Mouse (Mus musculus) heart, embryonic 12.5 days (tissue): ENCODE data around the gene Cyp2d34. TPM values are rescaled to one million over a fixed set of nuclear protein-coding genes. Genes with fewer than 3 reads are reported as not detected.

Experiments
- ATAC-seq: fragments of 200-750 bp; cut with Nextera tagmentation; 2 replicates; pipeline ENCODE4 v1.8.0; 2017; ENCODE audit warnings: moderate TSS enrichment, moderate library complexity; ENCODE audit not compliant: insufficient number of reproducible peaks, low FRiP score
- H3K27ac ChIP-seq: fragments of 300-500 bp; sonication (generic); 2 replicates; pipeline ENCODE4 v1.5.1; 2016; ENCODE audit warnings: mild to moderate bottlenecking, moderate library complexity; ENCODE audit not compliant: poor library complexity, severe bottlenecking
- H3K27me3 ChIP-seq: fragments of 300-500 bp; sonication (generic); replicated peaks from 2 replicates; pipeline ENCODE4 v1.6.1; 2016; ENCODE audit warnings: mild to moderate bottlenecking, moderate library complexity
- H3K36me3 ChIP-seq: fragments of 300-500 bp; sonication (generic); 2 replicates; pipeline ENCODE4 v1.6.1; 2016; ENCODE audit warnings: mild to moderate bottlenecking, moderate library complexity
- H3K4me1 ChIP-seq: fragments of 300-500 bp; sonication (generic); replicated peaks from 2 replicates; pipeline ENCODE4 v1.6.1; 2016; ENCODE audit warnings: mild to moderate bottlenecking
- H3K4me2 ChIP-seq: fragments of 300-500 bp; sonication (generic); 2 replicates; pipeline ENCODE4 v1.6.1; 2016; ENCODE audit warnings: mild to moderate bottlenecking, moderate library complexity
- H3K4me3 ChIP-seq: fragments of 300-500 bp; sonication (generic); 2 replicates; pipeline ENCODE4 v1.5.1; 2016; ENCODE audit warnings: mild to moderate bottlenecking
- H3K9ac ChIP-seq: fragments of 300-500 bp; sonication (generic); 2 replicates; pipeline ENCODE4 v1.6.1; 2016; ENCODE audit warnings: mild to moderate bottlenecking, moderate library complexity
- H3K9me3 ChIP-seq: fragments of 300-500 bp; sonication (generic); replicated peaks from 2 replicates; pipeline ENCODE4 v1.6.1; 2016; ENCODE audit warnings: mild to moderate bottlenecking, moderate library complexity
- WGBS: fragments of 180-500 bp; shearing (Covaris S2); methylation state at CpG from one replicate; pipeline ENCODE4 v1.1.7; 2016; 5-methylcytosine and 5-hydroxymethylcytosine counted together
- polyA plus RNA-seq: library from polyadenylated mRNA; unstranded; fragments of >200 nt; fragmentation: Nextera tagmentation; extraction: Ambion mirVana; gene quantifications from 2 replicates; pipeline ENCODE4 v1.2.1, GENCODE M21; 2016

The Cyp2d34 gene
- not detected in 2 replicates for polyA plus RNA-seq

DNA sequence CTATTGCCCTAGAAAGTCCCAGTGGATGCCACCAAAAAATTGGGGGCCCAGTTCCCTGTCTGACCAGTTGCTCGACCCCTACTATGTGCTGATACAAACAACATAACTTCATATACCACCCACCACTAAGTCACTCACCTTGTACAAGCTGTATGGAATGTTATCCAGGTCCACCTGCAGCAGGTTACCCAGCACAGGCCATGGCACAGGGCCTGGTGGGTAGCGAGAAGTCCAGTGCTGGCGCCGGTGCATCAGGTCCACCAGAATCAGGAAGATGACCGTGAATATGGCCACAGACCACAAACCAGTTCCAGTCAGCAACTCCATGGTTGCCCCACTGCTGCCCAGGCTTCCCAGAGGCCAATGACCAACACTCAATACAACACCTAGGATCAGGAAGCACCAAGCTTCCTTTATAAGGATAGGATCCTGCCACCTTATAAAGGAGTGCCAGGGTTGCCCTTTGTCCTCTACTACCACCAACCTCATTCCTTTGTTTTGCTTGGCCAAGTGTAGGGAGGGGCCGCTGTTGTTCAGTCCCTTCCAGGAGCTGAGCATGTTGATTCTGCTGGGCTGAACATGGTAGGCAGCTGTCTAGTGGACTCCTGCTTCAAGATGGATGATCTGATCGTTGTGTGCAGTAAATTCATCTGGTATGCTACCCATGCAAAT, at the start of gene Cyp2d34:
Gene Cyp2d34, minus strand, starts transcription at position 416 of the 672 bp plus-strand sequence.
- Histone ChIP-seq H3K36me3 (no peaks in the 10 kb centered on the region), H3K4me3 (no peak within 1 kb of the TSS), H3K9me3 (peaks cover 7% of the 10 kb centered on the region), H3K4me2 (no peak within 1 kb of the TSS), H3K27me3 (no peaks in the 10 kb centered on the region), H3K9ac (no peak within 1 kb of the TSS), H3K4me1 (no peaks in the 10 kb centered on the region), H3K27ac (no peak within 1 kb of the TSS)
- WGBS, result 72% methylated on average over 7 of the region's 7 CpGs
- no peak for ATAC-seq

DNA sequence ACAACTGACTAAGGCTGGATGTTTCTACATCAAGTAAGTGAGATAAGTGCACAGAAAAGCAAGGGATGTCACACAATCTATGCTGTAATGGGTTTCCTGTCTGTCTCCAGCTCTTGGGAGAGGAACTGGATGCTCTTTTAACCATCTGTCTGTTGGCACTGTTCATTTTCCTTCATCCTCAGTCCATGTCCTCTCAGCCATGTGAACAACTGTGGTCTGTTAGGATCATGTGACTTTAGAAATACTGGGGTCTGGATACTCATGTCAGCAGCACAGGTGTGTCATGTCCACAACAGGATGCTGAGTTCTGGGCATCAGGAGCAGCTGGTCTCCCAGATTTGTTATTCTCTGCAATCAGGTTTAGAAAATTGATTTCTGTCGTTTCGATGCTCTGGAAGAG, 35.6 kb upstream of the Cyp2d34 start:
- no peak for ATAC-seq
- no peak overlapping the region for H3K27ac ChIP-seq
- WGBS, result 75% methylated on average over 2 of the region's 2 CpGs
- no peak overlapping the region for H3K4me2 ChIP-seq
- H3K4me3 ChIP-seq, result no peak overlapping the region
- no peaks in the 10 kb centered on the region for H3K9me3 ChIP-seq
- no peak overlapping the region for H3K9ac ChIP-seq
- H3K36me3 ChIP-seq, result no peaks in the 10 kb centered on the region
- no peaks in the 10 kb centered on the region for H3K4me1 ChIP-seq
- H3K27me3 ChIP-seq, result no peaks in the 10 kb centered on the region

DNA sequence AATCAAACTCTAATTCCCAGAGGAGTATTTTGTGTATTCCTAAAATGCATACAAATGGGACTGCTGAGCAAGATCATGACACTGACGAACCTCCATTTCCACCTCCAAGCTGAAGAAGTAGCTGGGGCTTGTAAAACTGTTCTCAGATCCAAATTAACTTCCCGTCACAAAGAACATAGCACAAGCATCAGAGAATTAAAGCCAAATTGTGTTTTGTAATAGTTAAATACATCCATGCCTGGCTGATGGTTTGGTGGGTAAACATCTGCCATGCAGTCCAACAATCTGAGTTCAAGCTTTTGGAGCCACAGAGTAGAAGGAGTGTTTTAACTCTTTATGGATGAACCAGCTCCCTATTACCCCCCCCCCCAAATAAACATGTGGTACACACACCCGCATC, 23.6 kb upstream of the Cyp2d34 start:
- 79% methylated on average over 3 of the region's 3 CpGs for WGBS

DNA sequence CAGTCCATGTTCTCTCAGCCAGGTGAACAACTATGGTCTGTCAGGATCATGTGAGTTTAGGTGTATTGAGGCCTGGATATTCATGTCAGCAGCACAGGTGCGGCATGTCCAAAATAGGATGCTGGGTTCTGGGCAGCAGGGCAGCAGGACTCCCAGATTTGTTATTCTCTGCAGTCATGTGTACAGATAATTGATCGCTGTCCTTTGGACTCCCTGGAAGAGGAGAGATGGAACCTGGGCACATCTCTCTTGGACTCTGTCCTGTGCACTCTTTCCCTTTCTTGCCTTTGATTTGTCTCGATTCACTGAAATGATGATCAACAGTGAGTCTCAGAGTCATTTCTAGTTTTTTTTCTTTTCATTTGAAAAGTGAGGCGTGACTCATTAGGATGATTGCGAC, 23.0 kb upstream of the Cyp2d34 start:
- no peak for ATAC-seq
- H3K4me1 ChIP-seq, result no peaks in the 10 kb centered on the region
- no peaks in the 10 kb centered on the region for H3K9me3 ChIP-seq
- no peak overlapping the region for H3K9ac ChIP-seq
- H3K27ac ChIP-seq, result no peak overlapping the region
- H3K4me2 ChIP-seq, result no peak overlapping the region
- H3K36me3 ChIP-seq, result no peaks in the 10 kb centered on the region
- 86% methylated on average over 5 of the region's 5 CpGs for WGBS
- no peak overlapping the region for H3K4me3 ChIP-seq
- no peaks in the 10 kb centered on the region for H3K27me3 ChIP-seq

More for the DNA sequence above, 23.6 kb upstream of the Cyp2d34 start:
- no peak overlapping the region for H3K4me3 ChIP-seq
- H3K4me2 ChIP-seq, result no peak overlapping the region
- H3K27ac ChIP-seq, result no peak overlapping the region
- H3K9ac ChIP-seq, result no peak overlapping the region
- no peaks in the 10 kb centered on the region for H3K9me3 ChIP-seq
- H3K27me3 ChIP-seq, result no peaks in the 10 kb centered on the region
- no peaks in the 10 kb centered on the region for H3K4me1 ChIP-seq
- no peak for ATAC-seq
- H3K36me3 ChIP-seq, result no peaks in the 10 kb centered on the region

GRCm38 (mm10) chr15:82642771-82643170, 22.0 kb upstream of the Cyp2d34 start:
- Histone ChIP-seq H3K4me3 (no peak overlapping the region), H3K27ac (no peak overlapping the region), H3K4me1 (no peaks in the 10 kb centered on the region), H3K9me3 (no peaks in the 10 kb centered on the region), H3K4me2 (no peak overlapping the region), H3K36me3 (no peaks in the 10 kb centered on the region), H3K27me3 (no peaks in the 10 kb centered on the region), H3K9ac (no peak overlapping the region)
- 74% methylated on average over 3 of the region's 3 CpGs for whole genome bisulfite sequencing
- no peak for ATAC-seq

GRCm38 (mm10) chr15:82641921-82642320, 21.2 kb upstream of the Cyp2d34 start:
- H3K9ac ChIP-seq, result no peak overlapping the region
- ATAC-seq, result no peak

DNA sequence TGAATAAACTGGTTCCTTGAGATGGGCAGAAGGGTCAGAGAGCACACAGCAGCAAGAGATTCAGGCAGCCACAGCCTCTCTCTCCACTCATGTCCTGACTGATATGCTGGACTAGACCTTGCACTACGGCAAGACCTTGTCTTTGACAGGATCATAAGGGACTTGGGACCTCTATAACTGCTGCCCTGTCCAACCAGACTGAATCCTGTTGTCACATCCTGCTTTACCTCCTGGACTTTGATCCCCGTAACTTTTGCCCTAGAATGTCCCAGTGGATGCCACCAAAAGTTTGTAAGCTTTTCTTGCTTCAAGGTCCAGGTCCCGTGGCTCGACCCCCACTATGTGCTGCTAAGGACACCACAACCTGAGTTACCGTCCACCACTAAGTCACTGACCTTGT, 20.6 kb upstream of the Cyp2d34 start:
- Histone ChIP-seq H3K27me3 (no peaks in the 10 kb centered on the region), H3K27ac (no peak overlapping the region), H3K9me3 (no peaks in the 10 kb centered on the region), H3K36me3 (no peaks in the 10 kb centered on the region), H3K4me1 (no peaks in the 10 kb centered on the region), H3K4me2 (no peak overlapping the region), H3K9ac (no peak overlapping the region), H3K4me3 (no peak overlapping the region)
- ATAC-seq, result no peak
- 80% methylated on average over 5 of the region's 5 CpGs for WGBS

More at GRCm38 (mm10) chr15:82641921-82642320, 21.2 kb upstream of the Cyp2d34 start:
- H3K4me1 ChIP-seq, result no peaks in the 10 kb centered on the region
- H3K9me3 ChIP-seq, result no peaks in the 10 kb centered on the region
- no peaks in the 10 kb centered on the region for H3K27me3 ChIP-seq
- no peak overlapping the region for H3K4me3 ChIP-seq
- no peak overlapping the region for H3K4me2 ChIP-seq
- 79% methylated on average over 2 of the region's 2 CpGs for WGBS
- H3K27ac ChIP-seq, result no peak overlapping the region
- H3K36me3 ChIP-seq, result no peaks in the 10 kb centered on the region

DNA sequence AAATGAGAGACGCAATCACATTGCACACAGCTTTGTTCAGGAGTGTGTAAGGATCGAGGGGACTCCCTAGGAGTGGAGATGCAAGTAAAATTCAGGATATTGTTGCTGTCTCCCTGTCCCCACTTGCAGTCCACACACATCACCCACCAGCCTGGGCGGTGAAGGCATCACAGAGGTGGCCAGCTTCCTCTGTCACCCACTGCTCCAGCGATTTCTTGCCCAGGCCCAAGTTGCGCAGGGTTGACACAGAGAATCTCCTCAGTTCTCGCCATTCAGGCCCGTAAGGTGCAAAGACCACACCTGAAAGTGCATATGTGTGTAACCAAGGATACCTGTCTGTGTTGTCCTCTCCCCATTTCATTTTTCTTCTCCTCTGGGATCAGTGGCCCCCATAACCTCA, 19.5 kb upstream of the Cyp2d34 start:
- Histone ChIP-seq H3K27ac (no peak overlapping the region), H3K4me2 (no peak overlapping the region), H3K36me3 (no peaks in the 10 kb centered on the region), H3K9me3 (no peaks in the 10 kb centered on the region), H3K9ac (no peak overlapping the region), H3K27me3 (no peaks in the 10 kb centered on the region), H3K4me3 (no peak overlapping the region), H3K4me1 (no peaks in the 10 kb centered on the region)
- ATAC-seq, result no peak
- 78% methylated on average over 7 of the region's 7 CpGs for WGBS

DNA sequence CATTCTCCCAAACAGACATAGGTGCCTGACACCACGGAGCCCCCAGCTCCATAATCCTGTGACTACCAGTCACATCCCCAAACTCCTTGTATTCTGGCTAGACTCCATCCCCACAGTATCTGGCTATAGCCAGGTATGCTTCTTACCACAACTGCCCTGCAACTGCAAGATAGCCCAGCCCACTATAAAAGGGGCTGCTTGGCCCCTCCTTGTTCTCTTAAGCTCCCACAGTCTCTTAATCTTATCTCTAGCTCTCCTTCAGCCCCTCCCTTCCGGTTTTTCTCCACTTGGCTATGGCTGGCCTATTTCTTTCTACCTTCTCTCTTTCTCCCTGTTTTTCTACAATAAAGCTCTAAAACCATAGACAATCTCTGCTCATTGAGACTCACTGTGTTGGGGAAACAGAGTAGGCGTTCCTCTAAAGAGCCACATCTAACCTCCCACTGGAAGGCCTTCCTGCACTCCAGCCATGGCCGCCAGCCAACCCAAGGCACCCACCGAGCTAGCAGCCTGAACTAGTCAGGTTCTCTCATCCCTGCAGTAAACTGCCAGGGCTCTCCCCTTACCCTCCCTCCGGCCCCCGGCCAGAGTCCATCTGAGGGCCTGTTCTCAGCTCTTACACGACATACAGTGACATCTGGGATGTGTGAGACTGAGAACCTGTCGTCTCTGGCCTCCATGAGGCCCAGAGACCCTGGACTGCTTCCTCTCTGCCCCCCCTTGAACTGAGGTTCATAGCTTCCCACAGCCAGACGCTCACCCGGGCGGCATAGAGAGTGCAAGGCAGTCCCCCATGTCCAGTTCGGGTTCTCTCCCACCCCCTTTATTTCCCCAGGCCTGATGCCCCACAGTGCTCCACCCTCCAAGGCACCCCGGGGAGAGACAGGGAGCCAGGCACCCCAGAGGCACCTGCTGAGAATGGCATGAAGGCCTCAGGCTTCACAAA, 16.7 kb upstream of the Cyp2d34 start:
- no peak overlapping the region for H3K4me3 ChIP-seq
- H3K4me1 ChIP-seq, result no peaks in the 10 kb centered on the region
- H3K9me3 ChIP-seq, result no peaks in the 10 kb centered on the region
- no peak overlapping the region for H3K27ac ChIP-seq
- no peak for ATAC-seq
- H3K9ac ChIP-seq, result no peak overlapping the region
- 69% methylated on average over 14 of the region's 14 CpGs for WGBS
- no peak overlapping the region for H3K4me2 ChIP-seq
- no peaks in the 10 kb centered on the region for H3K27me3 ChIP-seq
- H3K36me3 ChIP-seq, result no peaks in the 10 kb centered on the region

GRCm38 (mm10) chr15:82634976-82635375, 14.2 kb upstream of the Cyp2d34 start:
- Histone ChIP-seq H3K4me2 (no peak overlapping the region), H3K9ac (no peak overlapping the region), H3K4me1 (no peaks in the 10 kb centered on the region), H3K27ac (no peak overlapping the region), H3K27me3 (no peaks in the 10 kb centered on the region), H3K9me3 (no peaks in the 10 kb centered on the region), H3K4me3 (no peak overlapping the region), H3K36me3 (no peaks in the 10 kb centered on the region)
- 81% methylated on average over 1 of the region's 1 CpGs for WGBS
- ATAC-seq, result no peak

DNA sequence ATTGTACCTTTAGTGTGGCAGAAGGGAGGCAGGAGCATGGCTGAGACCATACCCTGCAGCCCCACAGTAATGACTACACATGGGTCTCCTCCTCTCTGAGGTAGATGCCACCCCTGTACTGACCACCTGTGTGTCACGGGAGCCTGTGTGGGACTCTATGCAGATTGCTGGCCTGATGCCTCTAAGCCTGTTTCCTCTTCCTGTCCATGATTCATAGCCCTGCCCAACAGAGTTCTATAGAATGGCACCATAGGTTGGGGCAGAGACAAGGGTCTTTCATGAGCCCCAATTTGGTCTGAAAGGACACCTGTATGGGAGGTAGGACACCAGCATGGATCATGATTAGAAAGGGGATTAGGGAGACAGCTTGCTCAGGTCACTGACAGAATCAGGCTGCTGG, 1.2 kb upstream of the Cyp2d34 start:
- no peak overlapping the region for H3K27ac ChIP-seq
- no peak overlapping the region for H3K4me2 ChIP-seq
- H3K4me3 ChIP-seq, result no peak overlapping the region
- no peaks in the 10 kb centered on the region for H3K4me1 ChIP-seq
- no peaks in the 10 kb centered on the region for H3K36me3 ChIP-seq
- peaks cover 2% of the 10 kb centered on the region for H3K9me3 ChIP-seq
- 73% methylated on average over 1 of the region's 1 CpGs for WGBS
- no peaks in the 10 kb centered on the region for H3K27me3 ChIP-seq
- H3K9ac ChIP-seq, result no peak overlapping the region
- ATAC-seq, result no peak
